Mouse (Mus musculus): ENCODE measurements at regions not wholly inside any gene's neighbourhood (a gene's known extent, or its start where the extent isn't known, plus 50 kb on each side); places are given as distances from the start of the nearest gene placed in this dataset.
A peak's percentile ranks its signal among the peaks of the same experiment; 100 is the strongest.

DNA sequence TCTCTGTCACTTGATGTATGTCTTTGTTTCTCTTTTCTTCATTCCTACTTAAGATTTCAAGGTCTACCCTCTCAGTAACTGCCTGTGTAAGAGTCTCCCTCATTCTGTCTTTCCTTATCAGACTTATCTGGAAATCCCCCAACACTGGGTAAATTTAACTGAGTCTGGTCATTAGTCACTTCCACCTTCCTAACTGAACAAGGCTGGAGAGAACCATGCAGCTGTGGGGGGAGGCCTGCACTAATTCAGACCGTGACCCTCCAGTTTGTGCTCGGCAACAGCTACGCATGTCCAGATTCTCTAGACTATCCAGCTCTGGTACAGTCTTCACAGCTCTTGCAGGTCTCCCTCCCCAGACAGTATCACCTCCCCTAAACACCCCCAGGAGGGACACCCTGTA lies 103.3 kb downstream of the Prox1 start:
- no peak for ATAC-seq (replicated peaks in 1 of 2; ENCODE audit: insufficient read depth in 1 of 2, low FRiP score in 2 of 2, low TSS enrichment in 1 of 2, low read depth in 1 of 2, poor library complexity in 2 of 2, severe bottlenecking in 2 of 2)

DNA sequence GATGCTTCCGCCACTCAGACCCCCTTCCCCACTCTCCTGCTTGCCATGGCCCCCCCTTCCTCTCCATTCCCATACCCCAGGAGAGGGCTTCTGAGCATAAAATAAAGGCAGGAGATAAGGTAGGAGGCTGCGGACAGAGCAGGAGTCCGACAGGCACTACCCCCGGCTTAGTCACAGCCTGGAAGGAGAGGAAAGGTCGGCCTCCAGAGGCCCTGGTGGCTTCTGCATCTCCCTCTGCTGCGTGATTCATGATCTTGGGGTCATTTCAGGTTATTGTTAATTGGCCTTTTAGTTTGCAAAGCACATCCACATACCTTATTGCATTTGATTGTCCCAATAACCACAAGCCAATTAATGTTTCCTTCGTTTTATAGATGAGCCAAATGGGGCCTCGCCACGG lies 104.1 kb downstream of the Prox1 start:
- no peak for ATAC-seq (replicated peaks in 1 of 2; ENCODE audit: insufficient read depth in 1 of 2, low FRiP score in 2 of 2, low TSS enrichment in 1 of 2, low read depth in 1 of 2, poor library complexity in 2 of 2, severe bottlenecking in 2 of 2)

DNA sequence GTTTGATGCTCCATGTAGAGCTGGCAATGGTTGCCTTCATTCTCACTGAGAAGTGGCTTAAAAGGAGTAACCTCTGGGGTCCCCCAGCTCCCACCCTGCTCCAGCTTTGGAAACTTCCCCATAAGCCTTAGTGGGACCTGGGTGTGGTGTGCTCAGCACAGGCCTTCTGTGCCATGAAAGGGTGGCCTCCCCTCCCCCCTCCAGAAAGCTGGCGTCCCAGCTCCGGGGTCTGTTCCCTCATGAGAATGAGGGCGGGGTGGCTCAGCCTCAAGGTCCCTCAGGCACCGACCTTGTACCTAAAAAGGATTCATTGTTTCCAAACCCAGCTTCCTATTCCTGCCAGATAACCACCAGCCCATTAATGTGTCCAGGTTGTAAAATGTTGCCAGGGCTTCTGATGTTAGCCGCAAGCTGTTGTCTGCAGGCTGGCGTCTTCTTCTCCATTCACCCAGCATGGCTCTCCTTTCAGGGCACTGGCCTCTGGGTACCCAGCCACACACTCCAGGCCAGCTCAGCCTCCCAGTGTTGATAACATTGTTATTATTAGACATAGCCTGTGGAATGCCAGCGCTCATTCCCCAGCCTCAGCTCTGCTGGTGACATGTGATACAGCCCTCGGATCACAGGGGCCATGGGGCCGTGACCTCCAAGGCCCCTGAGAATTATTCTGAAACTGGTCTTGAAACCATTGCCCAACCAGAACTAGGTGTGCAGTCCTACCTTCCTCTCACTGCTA lies 108.8 kb downstream of the Prox1 start:
- ATAC-seq (replicated peaks in 1 of 2; ENCODE audit: insufficient read depth in 1 of 2, low FRiP score in 2 of 2, low TSS enrichment in 1 of 2, low read depth in 1 of 2, poor library complexity in 2 of 2, severe bottlenecking in 2 of 2), result no peak

GRCm38 (mm10) chr1:190059025-190059424 lies 111.5 kb downstream of the Prox1 start:
- no peak for ATAC-seq (replicated peaks in 1 of 2; ENCODE audit: insufficient read depth in 1 of 2, low FRiP score in 2 of 2, low TSS enrichment in 1 of 2, low read depth in 1 of 2, poor library complexity in 2 of 2, severe bottlenecking in 2 of 2)

DNA sequence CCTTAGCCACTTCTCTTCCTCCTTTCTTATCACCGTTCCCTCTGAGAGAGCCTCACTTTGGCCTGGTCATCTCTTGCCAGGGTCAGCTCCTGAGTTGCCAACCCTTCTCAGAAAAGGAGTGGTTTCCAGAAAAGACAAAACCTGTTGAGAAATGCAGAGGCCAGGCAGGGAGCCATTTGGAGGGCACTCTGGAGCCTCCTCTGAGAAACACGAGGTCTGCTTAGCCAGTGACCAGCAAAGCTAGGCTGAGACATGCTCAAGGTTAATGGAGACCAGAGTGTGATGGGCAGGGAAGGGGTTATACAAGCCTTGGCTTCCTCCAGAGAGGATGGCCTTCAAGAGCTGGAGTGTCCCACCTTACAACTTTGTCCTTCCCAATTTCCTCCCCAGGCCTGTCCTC lies 113.6 kb downstream of the Prox1 start:
- ATAC-seq (replicated peaks in 1 of 2; ENCODE audit: insufficient read depth in 1 of 2, low FRiP score in 2 of 2, low TSS enrichment in 1 of 2, low read depth in 1 of 2, poor library complexity in 2 of 2, severe bottlenecking in 2 of 2), result no peak

- no peak for ATAC-seq (replicated peaks in 1 of 2; ENCODE audit: insufficient read depth in 1 of 2, low FRiP score in 2 of 2, low TSS enrichment in 1 of 2, low read depth in 1 of 2, poor library complexity in 2 of 2, severe bottlenecking in 2 of 2)
Observed at GRCm38 (mm10) chr1:190051903-190052302, 118.6 kb downstream of the Prox1 start.

DNA sequence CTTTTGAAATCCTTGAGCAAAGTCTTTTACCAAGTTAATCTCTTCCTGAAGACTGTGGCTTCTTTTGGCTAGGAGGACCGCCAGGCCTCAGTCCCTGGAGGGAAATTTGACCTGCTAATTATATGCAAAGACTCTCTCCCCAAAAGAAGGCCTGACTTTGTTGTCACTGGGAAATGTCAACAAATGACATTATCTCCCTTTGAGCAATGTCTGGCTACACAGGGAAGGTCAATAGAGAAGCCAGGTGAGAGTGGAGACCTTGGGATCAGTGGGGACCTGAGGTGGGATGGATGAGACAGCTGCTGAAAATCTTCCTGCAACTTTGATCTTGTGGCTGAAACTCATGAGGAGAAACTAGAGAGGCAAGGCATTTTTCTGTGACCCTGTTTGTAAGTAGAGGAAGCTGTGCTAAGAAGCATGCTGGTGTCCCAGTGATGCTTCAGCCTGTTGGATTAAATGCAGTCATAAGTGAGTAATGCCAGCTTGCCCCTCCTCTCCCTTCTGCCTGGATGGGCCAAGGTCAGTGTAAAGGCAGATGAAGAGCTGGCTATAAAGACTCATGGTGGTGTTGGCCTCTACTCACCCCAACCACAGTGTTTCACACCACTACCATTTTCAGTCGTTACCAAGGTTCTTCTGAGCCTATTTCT lies 121.9 kb downstream of the Prox1 start:
- no peak for ATAC-seq (replicated peaks in 1 of 2; ENCODE audit: insufficient read depth in 1 of 2, low FRiP score in 2 of 2, low TSS enrichment in 1 of 2, low read depth in 1 of 2, poor library complexity in 2 of 2, severe bottlenecking in 2 of 2)

GRCm38 (mm10) chr1:190047201-190047600 lies 123.3 kb downstream of the Prox1 start:
- no peak for ATAC-seq (replicated peaks in 1 of 2; ENCODE audit: insufficient read depth in 1 of 2, low FRiP score in 2 of 2, low TSS enrichment in 1 of 2, low read depth in 1 of 2, poor library complexity in 2 of 2, severe bottlenecking in 2 of 2)

- 0 out of 4 replicates have a peak, but pooled peaks of 1 of the 2 experiments have one; percentile 46 for ATAC-seq (replicated peaks in 1 of 2; ENCODE audit: insufficient read depth in 1 of 2, low FRiP score in 2 of 2, low TSS enrichment in 1 of 2, low read depth in 1 of 2, poor library complexity in 2 of 2, severe bottlenecking in 2 of 2)
Observed at GRCm38 (mm10) chr1:190045797-190046196, 123.6 kb upstream of the Smyd2 start.

- ATAC-seq (replicated peaks in 1 of 2; ENCODE audit: insufficient read depth in 1 of 2, low FRiP score in 2 of 2, low TSS enrichment in 1 of 2, low read depth in 1 of 2, poor library complexity in 2 of 2, severe bottlenecking in 2 of 2), result no peak
Observed at GRCm38 (mm10) chr1:190044036-190044435, 121.9 kb upstream of the Smyd2 start.

DNA sequence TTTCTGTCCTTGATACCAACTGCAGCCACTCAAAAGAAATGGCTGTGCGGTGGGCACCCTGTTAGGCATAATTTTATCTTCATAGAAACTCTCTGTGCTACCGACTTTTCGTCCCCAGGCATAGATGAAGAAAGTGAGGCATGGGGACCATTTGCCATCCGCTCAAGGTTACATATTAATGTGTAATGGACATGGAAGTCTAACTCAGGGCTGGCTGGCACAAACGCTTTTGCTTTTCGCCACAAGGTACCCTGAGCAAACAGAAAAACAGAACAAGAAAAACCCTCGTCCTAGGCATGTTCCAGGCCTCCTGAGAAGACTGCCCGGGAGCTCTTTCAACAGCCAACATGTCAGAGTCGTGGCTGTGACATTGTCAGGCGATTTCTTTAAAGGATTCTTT lies 121.0 kb upstream of the Smyd2 start:
- ATAC-seq (replicated peaks in 1 of 2; ENCODE audit: insufficient read depth in 1 of 2, low FRiP score in 2 of 2, low TSS enrichment in 1 of 2, low read depth in 1 of 2, poor library complexity in 2 of 2, severe bottlenecking in 2 of 2), result no peak

DNA sequence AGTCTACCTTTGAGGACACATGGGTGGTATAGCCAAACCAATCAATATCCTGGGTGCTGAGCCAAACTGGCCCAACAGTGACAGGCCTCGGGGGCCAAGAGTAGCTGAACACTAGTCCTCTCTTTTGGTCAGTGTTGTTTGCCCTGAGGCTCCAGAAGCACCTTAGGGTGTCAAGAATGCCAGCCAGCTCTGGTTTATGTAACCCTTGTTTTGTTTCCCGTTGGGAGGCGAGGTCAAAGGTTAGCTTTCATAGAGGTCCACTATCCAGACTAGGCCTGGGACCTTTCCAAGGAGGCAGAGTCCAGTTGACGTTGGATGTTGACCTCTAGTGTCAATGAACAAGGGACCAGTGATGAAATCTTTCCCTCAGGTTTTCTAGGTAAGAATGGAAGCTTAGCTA lies 120.0 kb upstream of the Smyd2 start:
- ATAC-seq (replicated peaks in 1 of 2; ENCODE audit: insufficient read depth in 1 of 2, low FRiP score in 2 of 2, low TSS enrichment in 1 of 2, low read depth in 1 of 2, poor library complexity in 2 of 2, severe bottlenecking in 2 of 2), result no peak

- no peak for ATAC-seq (replicated peaks in 1 of 2; ENCODE audit: insufficient read depth in 1 of 2, low FRiP score in 2 of 2, low TSS enrichment in 1 of 2, low read depth in 1 of 2, poor library complexity in 2 of 2, severe bottlenecking in 2 of 2)
Observed at GRCm38 (mm10) chr1:190041096-190041706, 119.0 kb upstream of the Smyd2 start.

DNA sequence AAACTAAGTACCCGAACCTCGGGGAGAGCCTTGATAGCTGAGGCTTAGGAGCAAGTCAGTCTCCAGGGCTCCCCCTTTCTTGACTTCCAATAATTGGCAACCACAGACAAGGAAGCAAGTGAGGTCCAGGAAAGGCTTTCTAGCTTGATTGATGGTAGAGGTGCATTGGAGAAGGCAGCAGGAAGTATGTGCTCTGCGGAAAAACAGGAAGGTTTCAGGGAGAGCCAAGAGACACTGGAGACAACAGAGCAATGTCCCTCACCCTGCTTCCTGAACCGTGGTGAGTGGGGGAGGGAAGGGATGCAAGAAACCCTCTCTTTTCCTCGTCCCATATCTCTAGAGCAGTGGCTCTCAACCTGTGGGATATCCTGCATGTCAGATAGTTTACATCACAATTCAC lies 115.9 kb upstream of the Smyd2 start:
- 0 out of 4 replicates have a peak, but pooled peaks of 1 of the 2 experiments have one; percentile 46 for ATAC-seq (replicated peaks in 1 of 2; ENCODE audit: insufficient read depth in 1 of 2, low FRiP score in 2 of 2, low TSS enrichment in 1 of 2, low read depth in 1 of 2, poor library complexity in 2 of 2, severe bottlenecking in 2 of 2)

GRCm38 (mm10) chr1:190036726-190037125 lies 114.6 kb upstream of the Smyd2 start:
- no peak for ATAC-seq (replicated peaks in 1 of 2; ENCODE audit: insufficient read depth in 1 of 2, low FRiP score in 2 of 2, low TSS enrichment in 1 of 2, low read depth in 1 of 2, poor library complexity in 2 of 2, severe bottlenecking in 2 of 2)

GRCm38 (mm10) chr1:190035935-190036334 lies 113.8 kb upstream of the Smyd2 start:
- no peak for ATAC-seq (replicated peaks in 1 of 2; ENCODE audit: insufficient read depth in 1 of 2, low FRiP score in 2 of 2, low TSS enrichment in 1 of 2, low read depth in 1 of 2, poor library complexity in 2 of 2, severe bottlenecking in 2 of 2)

- ATAC-seq (replicated peaks in 1 of 2; ENCODE audit: insufficient read depth in 1 of 2, low FRiP score in 2 of 2, low TSS enrichment in 1 of 2, low read depth in 1 of 2, poor library complexity in 2 of 2, severe bottlenecking in 2 of 2), result no peak
Observed at GRCm38 (mm10) chr1:190034091-190034490, 111.9 kb upstream of the Smyd2 start.

DNA sequence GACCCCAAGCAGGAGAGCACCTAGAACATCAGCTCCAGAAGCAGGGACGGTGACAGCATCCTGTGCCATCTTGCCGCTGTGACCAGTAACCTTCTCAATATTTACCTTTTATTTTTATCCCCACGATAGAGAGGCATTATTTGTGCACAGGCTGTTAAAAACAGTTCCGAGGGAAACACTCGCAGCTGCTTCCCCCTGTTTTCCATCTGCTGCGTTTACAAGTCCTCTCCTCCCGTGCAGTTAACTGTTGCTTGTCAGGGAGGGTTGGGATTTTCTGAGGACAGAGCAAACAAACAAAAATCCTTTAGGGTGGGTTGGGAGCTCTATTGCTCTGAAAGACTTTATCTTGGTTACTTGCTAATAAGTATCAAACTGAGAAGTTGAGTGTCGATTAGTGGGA lies 105.4 kb upstream of the Smyd2 start:
- ATAC-seq (replicated peaks in 1 of 2; ENCODE audit: insufficient read depth in 1 of 2, low FRiP score in 2 of 2, low TSS enrichment in 1 of 2, low read depth in 1 of 2, poor library complexity in 2 of 2, severe bottlenecking in 2 of 2), result no peak
